Mouse (Mus musculus): ENCODE measurements around the gene Casc1.

DNA sequence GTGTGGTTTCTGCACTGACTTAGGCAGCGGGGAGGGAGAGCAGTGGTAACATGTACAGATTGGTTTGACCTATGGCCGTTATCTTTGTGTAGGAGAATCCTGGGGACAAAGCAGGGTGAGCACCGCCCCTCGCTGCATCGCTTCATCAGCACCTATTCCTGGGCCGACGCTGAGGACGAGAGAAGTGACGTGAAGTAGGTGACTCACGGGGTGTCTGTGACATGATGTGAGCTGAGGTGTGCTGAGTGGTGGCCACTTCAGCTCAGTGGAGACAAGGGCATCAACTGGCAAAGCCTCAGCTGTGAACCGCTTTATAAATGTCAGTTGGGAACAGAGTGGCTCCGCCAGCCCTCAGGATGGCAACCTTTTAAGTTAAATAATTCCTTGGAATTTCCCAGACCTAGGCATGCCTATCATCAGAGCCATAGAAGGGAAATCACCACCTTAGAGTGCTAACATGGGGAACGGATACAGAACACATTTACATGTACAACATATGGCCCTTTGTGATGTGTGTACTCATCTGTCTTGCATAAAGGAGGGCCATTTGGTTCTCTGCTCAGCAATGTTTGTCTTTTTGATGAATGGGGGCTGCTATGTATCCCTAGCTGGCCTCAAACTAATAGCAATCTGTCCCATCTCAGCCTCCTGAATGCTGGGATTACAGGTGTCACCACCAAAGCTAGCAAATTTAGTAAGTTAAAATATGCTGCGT, 38.8 kb downstream of the Casc1 start:
- no peak for TF ChIP-seq CTCF (IDR thresholded peaks at IDR 0.05; ENCODE audit: borderline replicate concordance, control insufficient read depth, extremely low read depth, insufficient read depth, low read length, poor library complexity)
- no peak for TF ChIP-seq POLR2A (IDR thresholded peaks at IDR 0.05; ENCODE audit: control insufficient read depth, extremely low read depth, insufficient read depth, low read length, poor library complexity)

Measured in thymus, adult 2 months (tissue).